Mouse (Mus musculus) thymus, postnatal 0 days (tissue): Measurements from ENCODE around the gene Ptprf. TPM values are rescaled to one million over a fixed set of nuclear protein-coding genes. Genes with fewer than 3 reads are reported as not detected.

Experiments
- DNase-seq: peaks from one replicate; pipeline ENCODE4 v3.0.0-alpha.2; 2015; ENCODE audit warnings: low spot score
- polyA plus RNA-seq: library from polyadenylated mRNA; unstranded; fragments of >200 nt; fragmentation: Nextera tagmentation; extraction: Ambion mirVana; gene quantifications from 2 replicates; pipeline ENCODE4 v1.2.1, GENCODE M21; 2015

Ptprf gene
- polyA plus RNA-seq, 1 experiment from 2014 or later = 33.7 TPM

GRCm38 (mm10) chr4:118259782-118260463 is 31.3 kb downstream of the Ptprf start:
- no peak for DNase-seq

- no peak for DNase-seq
Measured at GRCm38 (mm10) chr4:118257977-118258376, 33.2 kb downstream of the Ptprf start.

- DNase-seq = peak; percentile 65
Measured at GRCm38 (mm10) chr4:118257416-118257815, 33.8 kb downstream of the Ptprf start.

- no peak for DNase-seq
Measured at GRCm38 (mm10) chr4:118256217-118256616, 35.0 kb downstream of the Ptprf start.

- DNase-seq = no peak
Measured at GRCm38 (mm10) chr4:118254953-118255352, 36.3 kb downstream of the Ptprf start.

- DNase-seq = no peak
Measured at GRCm38 (mm10) chr4:118247323-118247722, 43.9 kb downstream of the Ptprf start.

- no peak for DNase-seq
Measured at GRCm38 (mm10) chr4:118245847-118246246, 45.4 kb downstream of the Ptprf start.

GRCm38 (mm10) chr4:118243791-118244190 is 47.4 kb downstream of the Ptprf start:
- no peak for DNase-seq

GRCm38 (mm10) chr4:118243298-118243697 is 47.9 kb downstream of the Ptprf start:
- DNase-seq = no peak

GRCm38 (mm10) chr4:118239960-118240689 is 51.1 kb downstream of the Ptprf start:
- no peak for DNase-seq

GRCm38 (mm10) chr4:118238666-118239065 is 52.5 kb downstream of the Ptprf start:
- no peak for DNase-seq

GRCm38 (mm10) chr4:118236871-118237270 is 54.3 kb downstream of the Ptprf start:
- DNase-seq = no peak

- no peak for DNase-seq
Measured at GRCm38 (mm10) chr4:118234711-118235388, 56.4 kb downstream of the Ptprf start.

GRCm38 (mm10) chr4:118233886-118234285 is 57.3 kb downstream of the Ptprf start:
- DNase-seq = no peak

- DNase-seq = no peak
Measured at GRCm38 (mm10) chr4:118231861-118232260, 59.3 kb downstream of the Ptprf start.

- DNase-seq = no peak
Measured at GRCm38 (mm10) chr4:118229035-118229770, 62.0 kb downstream of the Ptprf start.

- DNase-seq = no peak
Measured at GRCm38 (mm10) chr4:118227398-118227797, 63.8 kb downstream of the Ptprf start.

- no peak for DNase-seq
Measured at GRCm38 (mm10) chr4:118221261-118221660, 69.9 kb downstream of the Ptprf start.

- no peak for DNase-seq
Measured at GRCm38 (mm10) chr4:118220756-118221155, 70.4 kb downstream of the Ptprf start.

GRCm38 (mm10) chr4:118219487-118219886 is 71.7 kb downstream of the Ptprf start:
- DNase-seq = no peak

- DNase-seq = no peak
Measured at GRCm38 (mm10) chr4:118218521-118218920, 72.7 kb downstream of the Ptprf start.
